Mouse (Mus musculus) adrenal gland, postnatal 14 days (tissue): ENCODE data around the gene Vmn1r50. TPM values are rescaled to one million over a fixed set of nuclear protein-coding genes. Genes with fewer than 3 reads are reported as not detected.
"Not testable (repeated sequence)": the region's sequence is repeated elsewhere in the genome, so short reads cannot be mapped to it uniquely, and the experiment has no call there.

Experiments
- DNase-seq: peaks from one replicate; pipeline ENCODE4 v3.0.0; 2021; ENCODE audit warnings: mixed read lengths
- long read RNA-seq, 2 experiments: library from polyadenylated mRNA; stranded (forward); transcript quantifications; one replicate each; pipeline ENCODE4 v2.0.0; 2021
- total RNA-seq: library from RNA; stranded (reverse); gene quantifications from 2 replicates; pipeline ENCODE4 v1.2.3, GENCODE M21; 2021

Vmn1r50 gene
- not detected in 2 replicates for total RNA-seq
- long read RNA-seq, experiment 1 = 0 reads
- long read RNA-seq, experiment 2 = 0 reads

DNA sequence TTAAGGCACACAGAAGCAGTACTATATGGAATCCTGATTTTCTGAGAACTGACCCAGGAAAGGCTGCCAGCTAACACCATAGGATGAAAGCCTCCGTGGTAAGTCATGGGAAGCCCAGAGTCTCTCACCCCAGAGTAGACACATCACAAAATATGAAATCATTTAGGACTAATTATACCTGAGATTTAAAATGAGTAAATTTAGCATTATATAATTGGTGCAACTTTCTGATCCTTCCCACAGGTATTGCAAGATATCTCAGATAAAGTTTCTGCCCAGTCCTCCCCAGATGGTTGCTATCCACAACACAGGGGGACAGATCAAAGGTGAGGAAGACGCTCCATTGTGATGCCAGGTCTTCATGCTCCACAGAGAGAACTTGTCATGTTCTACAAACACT lies at the start of gene Vmn1r50:
TSS of gene Vmn1r50 (plus strand) at position 301 of the 400 bp plus-strand sequence.
- DNase-seq = no peak

DNA sequence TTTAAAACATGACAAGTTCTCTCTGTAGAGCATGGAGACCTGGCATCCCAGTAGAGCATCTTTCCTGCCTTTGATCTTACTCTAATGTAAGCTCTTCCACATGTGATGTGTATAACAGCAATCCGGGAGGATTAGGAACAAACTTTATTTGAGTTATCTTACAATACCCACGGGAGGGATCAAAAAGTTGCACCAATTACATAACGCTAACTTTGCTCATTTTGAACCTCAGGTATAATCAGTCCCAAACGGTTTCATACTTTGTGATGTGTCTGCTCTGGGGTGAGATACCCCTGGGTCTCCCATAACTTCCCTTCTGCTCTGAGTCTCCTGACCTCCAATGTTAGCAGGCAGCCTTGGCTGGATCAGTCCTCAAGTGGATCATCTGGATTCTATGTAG lies 22.8 kb upstream of the Vmn1r50 start, which contains the start of gene Vmn1r49:
TSS of gene Vmn1r49 (minus strand) at position 101 of the 400 bp plus-strand sequence.
- no peak for DNase-seq

DNA sequence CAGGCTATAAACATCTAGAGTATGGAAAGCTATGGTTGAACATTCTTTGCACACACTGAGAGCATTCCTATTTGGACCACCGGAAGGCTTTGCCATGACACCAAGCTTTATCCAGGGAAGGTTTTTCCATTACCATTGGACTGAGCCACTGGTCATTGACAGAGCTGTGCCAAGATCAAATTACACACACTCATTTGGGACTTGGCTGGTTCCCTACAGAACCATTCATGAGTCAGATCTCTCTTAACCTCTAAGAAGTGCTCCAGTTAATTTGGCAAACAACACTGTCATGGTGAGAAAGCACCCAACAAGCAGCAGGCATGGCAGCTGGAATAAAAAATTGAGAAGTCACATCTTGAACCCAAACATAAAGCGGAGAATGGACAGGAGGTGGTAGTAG lies 664 bp upstream of the Vmn1r50 start:
- no peak for DNase-seq

DNA sequence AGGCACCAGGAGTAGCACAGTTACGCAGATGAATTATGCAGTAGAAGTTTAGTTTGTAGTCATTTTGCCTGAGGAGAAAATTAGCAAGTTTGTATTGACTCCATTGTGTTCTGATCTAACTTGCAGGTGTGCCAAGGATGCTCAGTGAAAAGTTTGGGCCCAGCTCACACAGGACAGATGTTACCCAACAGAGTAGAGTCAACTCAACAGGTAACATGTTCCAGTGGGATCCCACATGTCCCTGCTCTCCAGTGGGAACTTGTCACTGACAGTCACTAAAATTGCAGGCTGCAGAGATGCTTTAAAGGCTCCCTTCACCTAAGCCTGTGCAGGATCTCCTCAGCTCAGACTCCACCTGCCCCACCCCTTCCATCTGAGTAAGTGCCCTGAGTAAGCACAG lies 21.1 kb downstream of the Vmn1r50 start, which contains the start of gene Vmn1r51:
TSS of gene Vmn1r51 (plus strand) at position 301 of the 400 bp plus-strand sequence.
- not testable (repeated sequence) for DNase-seq

Other genes starting within 250 kb of the Vmn1r50 start
- gene Vmn1r42, start 225.0 kb upstream of the Vmn1r50 start, total RNA-seq = not detected in 2 replicates
- not detected in 2 replicates for gene Vmn1r43, start 225.0 kb upstream of the Vmn1r50 start, total RNA-seq
- not detected in 2 replicates for gene Vmn1r44, start 217.8 kb upstream of the Vmn1r50 start, total RNA-seq
- gene Vmn1r45, start 160.8 kb upstream of the Vmn1r50 start, total RNA-seq = not detected in 2 replicates
- gene Vmn1r46, start 132.1 kb upstream of the Vmn1r50 start, total RNA-seq = not detected in 2 replicates
- not detected in 2 replicates for gene Vmn1r47, start 85.3 kb upstream of the Vmn1r50 start, total RNA-seq
- gene Vmn1r48, start 64.6 kb upstream of the Vmn1r50 start, total RNA-seq = not detected in 2 replicates
- not detected in 2 replicates for gene Vmn1r49, start 22.9 kb upstream of the Vmn1r50 start, total RNA-seq
- gene Vmn1r51, start 21.2 kb downstream of the Vmn1r50 start, total RNA-seq = not detected in 2 replicates
- gene Vmn1r52, start 73.4 kb downstream of the Vmn1r50 start, total RNA-seq = not detected in 2 replicates
- gene V1ra8, start 101.4 kb downstream of the Vmn1r50 start, total RNA-seq = not detected in 2 replicates
- gene Vmn1r53, start 123.0 kb downstream of the Vmn1r50 start, total RNA-seq = not detected in 2 replicates
- not detected in 2 replicates for gene Vmn1r54, start 144.9 kb downstream of the Vmn1r50 start, total RNA-seq
- not detected in 2 replicates for gene BC048671, start 199.8 kb downstream of the Vmn1r50 start, total RNA-seq
- 0.74 TPM in 1 of 2 replicates, not detected in the other for gene Chst13, start 223.8 kb downstream of the Vmn1r50 start, total RNA-seq
- 1.9 and 32.3 TPM in 2 replicates for gene Uroc1, start 231.9 kb downstream of the Vmn1r50 start, total RNA-seq